In genomic region chr19:46501401-46502068, GRCm38 (mm10) we compare ENCODE assay signal across 8 mouse cellular contexts. TPM values are rescaled to one million over a fixed set of nuclear protein-coding genes. Genes with fewer than 3 reads are reported as not detected.
DNase-seq lines count a peak whose midpoint lies in the region; ATAC-seq and TF ChIP-seq lines count a peak whose summit lies in the region.

Trim8 (plus strand) TSS chr19:46501702.

- H3K36me3 ChIP-seq in hindbrain, embryonic 15.5 days = 0 out of 2 replicates have a peak, but pooled peaks cover 5% of the 10 kb centered on the region

- H3K27ac ChIP-seq in gastrocnemius, adult 2 months = peak within 1 kb of the TSS; percentile 99
- peak within 1 kb of the TSS; percentile 100 for H3K27ac ChIP-seq in hindbrain, embryonic 15.5 days (replicated peaks)

- ATAC-seq in hindbrain, embryonic 15.5 days (ENCODE audit: low FRiP score, low read depth) = peak; percentile 36

- peak within 1 kb of the TSS; percentile 90 for H3K4me2 ChIP-seq in hindbrain, embryonic 15.5 days

- peak within 1 kb of the TSS; percentile 98 for H3K9ac ChIP-seq in hindbrain, embryonic 15.5 days

- H3K4me3 ChIP-seq in gastrocnemius, adult 2 months = peak within 1 kb of the TSS; percentile 95
- H3K4me3 ChIP-seq in hindbrain, embryonic 15.5 days = peak within 1 kb of the TSS; percentile 88

- peak; percentile 52 for DNase-seq in T-cell, adult 2 months (ENCODE audit: low spot score)
- DNase-seq in cerebellum, postnatal 14 days = peak; percentile 77 to 83
- peak; percentile 93 for DNase-seq in gastrocnemius, adult 2 months
- peak; percentile 73 to 83 for DNase-seq in left cerebral cortex, adult 18-20 months (ENCODE audit: low spot score in 2 of 2)
- peak; percentile 89 to 96 for DNase-seq in lung, postnatal 4 days
- DNase-seq in right cerebral cortex, adult 18-20 months = peak; percentile 89
- DNase-seq in urinary bladder, adult 2 months (ENCODE audit: low spot score) = peak; percentile 89

- under 1% methylated on average over 55 of the region's 64 CpGs for WGBS in hindbrain, embryonic 15.5 days

- intact Hi-C loops in gastrocnemius, adult 2 months (cut with DNase I) = loop anchor here (2.0 kb wide), 1 partner anchor 107 kb away; the partner anchor contains the start of gene Actr1a

- no peak for TF ChIP-seq CTCF in gastrocnemius, adult 2 months (IDR thresholded peaks at IDR 0.05)

- no peaks in the 10 kb centered on the region for H3K27me3 ChIP-seq in hindbrain, embryonic 15.5 days

- H3K4me1 ChIP-seq in hindbrain, embryonic 15.5 days (replicated peaks) = peaks cover 31% of the 10 kb centered on the region

- no peaks in the 10 kb centered on the region for H3K9me3 ChIP-seq in hindbrain, embryonic 15.5 days

RNA-seq across cellular contexts. Expression of gene Trim8, which starts in this region (rescaled TPM):
- total RNA-seq in gastrocnemius, adult 2 months (2021) = 10 to 100 TPM; 20.2 to 20.7 TPM
- polyA plus RNA-seq in hindbrain, embryonic 15.5 days (2015; fragmentation: Nextera tagmentation; extraction: Ambion mirVana) = 27.8 and 31.9 TPM in 2 replicates
- 100 to 1,000 TPM; 119 to 120 TPM for total RNA-seq in left cerebral cortex, adult 18-20 months (2021)
- 17.2 and 25.2 TPM in 2 replicates for polyA plus RNA-seq in urinary bladder, adult 2 months (2012; rRNA removed)

Comparison
In these comparisons a context has a peak if more than half of its experiments do, and no peak if none do; other contexts are left out.
1. Peak in every context shown above with its lines: DNase-seq, ATAC-seq, H3K4me3 ChIP-seq and H3K27ac ChIP-seq.
2. RNA of gene Trim8 (total RNA-seq): 119 to 120 TPM in left cerebral cortex, adult 18-20 months; 20.2 to 20.7 TPM in gastrocnemius, adult 2 months; every median in the first group is over 4 times any median in the second.